Mouse (Mus musculus): ENCODE results near the gene Tnk1. TPM values are rescaled to one million over a fixed set of nuclear protein-coding genes. Genes with fewer than 3 reads are reported as not detected.

Tnk1 gene
- polyA plus RNA-seq, 1 experiment from 2014 or later = 3.2 TPM

Small RNAs within 50 kb of the gene (microRNA-seq; reads per million reads assigned to microRNA genes)
- not detected for gene Mir6924 (ENCODE audit: borderline number of aligned reads)

Other genes starting within 250 kb of the Tnk1 start
- gene Shbg, start 240.8 kb downstream of the Tnk1 start, polyA plus RNA-seq (2014; fragmentation: Nextera tagmentation; extraction: Ambion mirVana) = not detected in 2 replicates
- 15.6 and 16.6 TPM in 2 replicates for gene Sat2, start 236.7 kb downstream of the Tnk1 start, polyA plus RNA-seq (2014; fragmentation: Nextera tagmentation; extraction: Ambion mirVana)
- 25.4 and 26.3 TPM in 2 replicates for gene Fxr2, start 225.7 kb downstream of the Tnk1 start, polyA plus RNA-seq (2014; fragmentation: Nextera tagmentation; extraction: Ambion mirVana)
- gene Sox15, start 203.4 kb downstream of the Tnk1 start, polyA plus RNA-seq (2014; fragmentation: Nextera tagmentation; extraction: Ambion mirVana) = 1.7 and 2.9 TPM in 2 replicates
- gene Mpdu1, start 196.1 kb downstream of the Tnk1 start, polyA plus RNA-seq (2014; fragmentation: Nextera tagmentation; extraction: Ambion mirVana) = 29.1 and 33.6 TPM in 2 replicates
- 22.0 and 25.5 TPM in 2 replicates for gene Cd68, start 192.6 kb downstream of the Tnk1 start, polyA plus RNA-seq (2014; fragmentation: Nextera tagmentation; extraction: Ambion mirVana)
- 525 and 575 TPM in 2 replicates for gene Eif4a1, start 186.3 kb downstream of the Tnk1 start, polyA plus RNA-seq (2014; fragmentation: Nextera tagmentation; extraction: Ambion mirVana)
- gene Senp3, start 176.6 kb downstream of the Tnk1 start, polyA plus RNA-seq (2014; fragmentation: Nextera tagmentation; extraction: Ambion mirVana) = 73.6 and 88.4 TPM in 2 replicates
- 0.37 and 0.49 TPM in 2 replicates for gene Tnfsf13, start 172.9 kb downstream of the Tnk1 start, polyA plus RNA-seq (2014; fragmentation: Nextera tagmentation; extraction: Ambion mirVana)
- gene Tnfsf12, start 162.9 kb downstream of the Tnk1 start, polyA plus RNA-seq (2014; fragmentation: Nextera tagmentation; extraction: Ambion mirVana) = 13.0 and 16.6 TPM in 2 replicates
- 6.0 and 6.6 TPM in 2 replicates for gene Tnfsfm13, start 162.6 kb downstream of the Tnk1 start, polyA plus RNA-seq (2014; fragmentation: Nextera tagmentation; extraction: Ambion mirVana)
- gene Polr2a, start 100.1 kb downstream of the Tnk1 start, polyA plus RNA-seq (2014; fragmentation: Nextera tagmentation; extraction: Ambion mirVana) = 39.3 and 39.7 TPM in 2 replicates
- 0.12 TPM in 1 of 2 replicates, not detected in the other for gene Slc35g3, start 96.8 kb downstream of the Tnk1 start, polyA plus RNA-seq (2014; fragmentation: Nextera tagmentation; extraction: Ambion mirVana)
- gene Zbtb4, start 92.8 kb downstream of the Tnk1 start, polyA plus RNA-seq (2014; fragmentation: Nextera tagmentation; extraction: Ambion mirVana) = 3.5 and 3.9 TPM in 2 replicates
- gene Chrnb1, start 62.8 kb downstream of the Tnk1 start, polyA plus RNA-seq (2014; fragmentation: Nextera tagmentation; extraction: Ambion mirVana) = 28.4 and 29.4 TPM in 2 replicates
- gene Fgf11, start 56.9 kb downstream of the Tnk1 start, polyA plus RNA-seq (2014; fragmentation: Nextera tagmentation; extraction: Ambion mirVana) = 2.3 and 3.3 TPM in 2 replicates
- gene Tmem102, start 53.1 kb downstream of the Tnk1 start, polyA plus RNA-seq (2014; fragmentation: Nextera tagmentation; extraction: Ambion mirVana) = 4.1 and 4.3 TPM in 2 replicates
- not detected in 2 replicates for gene Gm39566, start 43.4 kb downstream of the Tnk1 start, polyA plus RNA-seq (2014; fragmentation: Nextera tagmentation; extraction: Ambion mirVana)
- not detected in 2 replicates for gene Spem2, start 40.3 kb downstream of the Tnk1 start, polyA plus RNA-seq (2014; fragmentation: Nextera tagmentation; extraction: Ambion mirVana)
- gene Spem1, start 36.5 kb downstream of the Tnk1 start, polyA plus RNA-seq (2014; fragmentation: Nextera tagmentation; extraction: Ambion mirVana) = 0.26 TPM in 1 of 2 replicates, not detected in the other
- 8.3 and 10.6 TPM in 2 replicates for gene Nlgn2, start 20.9 kb downstream of the Tnk1 start, polyA plus RNA-seq (2014; fragmentation: Nextera tagmentation; extraction: Ambion mirVana)
- 379 and 388 TPM in 2 replicates for gene Tmem256, start 20.2 kb downstream of the Tnk1 start, polyA plus RNA-seq (2014; fragmentation: Nextera tagmentation; extraction: Ambion mirVana)
- gene Plscr3, start 12.4 kb downstream of the Tnk1 start, polyA plus RNA-seq (2014; fragmentation: Nextera tagmentation; extraction: Ambion mirVana) = 102 and 121 TPM in 2 replicates
- not detected in 2 replicates for gene Tmem95, start 19.3 kb upstream of the Tnk1 start, polyA plus RNA-seq (2014; fragmentation: Nextera tagmentation; extraction: Ambion mirVana)
- 5.9 and 7.2 TPM in 2 replicates for gene Kctd11, start 22.7 kb upstream of the Tnk1 start, polyA plus RNA-seq (2014; fragmentation: Nextera tagmentation; extraction: Ambion mirVana)
- gene Acap1, start 36.8 kb upstream of the Tnk1 start, polyA plus RNA-seq (2014; fragmentation: Nextera tagmentation; extraction: Ambion mirVana) = 1.5 and 2.1 TPM in 2 replicates
- gene 2810408A11Rik, start 42.3 kb upstream of the Tnk1 start, polyA plus RNA-seq (2014; fragmentation: Nextera tagmentation; extraction: Ambion mirVana) = 5.7 and 8.3 TPM in 2 replicates
- gene Neurl4, start 42.3 kb upstream of the Tnk1 start, polyA plus RNA-seq (2014; fragmentation: Nextera tagmentation; extraction: Ambion mirVana) = 10.1 and 10.3 TPM in 2 replicates
- gene Gps2, start 55.2 kb upstream of the Tnk1 start, polyA plus RNA-seq (2014; fragmentation: Nextera tagmentation; extraction: Ambion mirVana) = 55.0 and 57.2 TPM in 2 replicates
- gene Eif5a, start 63.2 kb upstream of the Tnk1 start, polyA plus RNA-seq (2014; fragmentation: Nextera tagmentation; extraction: Ambion mirVana) = 1,503 and 1,606 TPM in 2 replicates
- gene Ybx2, start 77.1 kb upstream of the Tnk1 start, polyA plus RNA-seq (2014; fragmentation: Nextera tagmentation; extraction: Ambion mirVana) = 2.9 and 4.2 TPM in 2 replicates
- 16.9 and 20.8 TPM in 2 replicates for gene Slc2a4, start 89.5 kb upstream of the Tnk1 start, polyA plus RNA-seq (2014; fragmentation: Nextera tagmentation; extraction: Ambion mirVana)
- gene Cldn7, start 106.0 kb upstream of the Tnk1 start, polyA plus RNA-seq (2014; fragmentation: Nextera tagmentation; extraction: Ambion mirVana) = 22.3 and 23.7 TPM in 2 replicates
- gene Ctdnep1, start 122.4 kb upstream of the Tnk1 start, polyA plus RNA-seq (2014; fragmentation: Nextera tagmentation; extraction: Ambion mirVana) = 37.4 and 39.2 TPM in 2 replicates
- gene Elp5, start 123.8 kb upstream of the Tnk1 start, polyA plus RNA-seq (2014; fragmentation: Nextera tagmentation; extraction: Ambion mirVana) = 109 and 116 TPM in 2 replicates
- gene Gabarap, start 132.4 kb upstream of the Tnk1 start, polyA plus RNA-seq (2014; fragmentation: Nextera tagmentation; extraction: Ambion mirVana) = 577 and 590 TPM in 2 replicates
- 47.0 and 49.3 TPM in 2 replicates for gene Phf23, start 137.0 kb upstream of the Tnk1 start, polyA plus RNA-seq (2014; fragmentation: Nextera tagmentation; extraction: Ambion mirVana)
- 30.8 and 36.2 TPM in 2 replicates for gene Dvl2, start 141.9 kb upstream of the Tnk1 start, polyA plus RNA-seq (2014; fragmentation: Nextera tagmentation; extraction: Ambion mirVana)
- 90.0 and 95.5 TPM in 2 replicates for gene Acadvl, start 156.7 kb upstream of the Tnk1 start, polyA plus RNA-seq (2014; fragmentation: Nextera tagmentation; extraction: Ambion mirVana)
- 7.3 and 8.4 TPM in 2 replicates for gene Dlg4, start 158.2 kb upstream of the Tnk1 start, polyA plus RNA-seq (2014; fragmentation: Nextera tagmentation; extraction: Ambion mirVana)
- 2.0 and 2.2 TPM in 2 replicates for gene Asgr1, start 195.4 kb upstream of the Tnk1 start, polyA plus RNA-seq (2014; fragmentation: Nextera tagmentation; extraction: Ambion mirVana)
- gene Asgr2, start 233.9 kb upstream of the Tnk1 start, polyA plus RNA-seq (2014; fragmentation: Nextera tagmentation; extraction: Ambion mirVana) = 0.32 TPM in 1 of 2 replicates, not detected in the other

Data from embryonic facial prominence, embryonic 14.5 days (tissue).